Mouse (Mus musculus): Measurements from ENCODE around the gene Rcan2.

Gene Rcan2

DNA sequence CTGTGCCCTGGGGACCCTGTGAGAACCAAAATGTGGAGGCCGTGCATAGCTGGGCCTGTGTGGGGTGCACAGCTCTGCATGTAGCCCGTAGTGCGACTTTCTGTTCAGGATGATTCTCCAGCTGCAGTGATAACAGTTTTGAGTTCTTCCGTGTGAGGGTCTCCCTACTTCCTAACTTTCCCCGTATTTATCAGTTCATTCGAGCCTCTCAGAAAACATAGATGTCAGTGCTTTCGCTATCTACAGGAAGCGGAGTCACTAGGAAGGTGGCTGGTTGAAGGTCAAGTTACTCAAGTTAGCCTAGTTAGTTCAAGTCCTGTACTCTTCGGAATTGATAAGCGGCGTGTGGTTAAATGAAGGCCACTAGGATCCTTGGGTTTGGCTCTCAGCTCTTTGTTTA is 130.6 kb downstream of the Rcan2 start:
- no peak for DNase-seq

GRCm38 (mm10) chr17:43934056-43934455 is 132.9 kb downstream of the Rcan2 start:
- DNase-seq = no peak

DNA sequence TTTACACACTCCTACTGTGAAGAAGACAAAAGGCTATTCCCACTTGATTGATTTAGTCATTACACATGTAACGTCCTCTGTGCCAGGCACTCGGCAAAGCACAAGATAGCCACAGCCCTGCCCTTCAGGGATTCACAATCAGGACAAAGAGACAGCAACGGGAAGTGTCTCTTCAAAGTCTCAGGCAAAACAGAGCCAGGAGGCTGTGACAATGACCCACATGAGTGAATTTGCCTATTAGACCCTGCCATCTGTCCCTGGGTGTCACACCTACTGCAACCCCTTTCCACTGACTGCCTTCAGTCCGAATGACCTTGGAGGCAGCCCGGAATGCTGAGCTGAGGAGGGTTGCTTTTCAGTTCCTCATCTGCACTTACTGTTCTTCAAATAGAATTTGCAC is 151.1 kb downstream of the Rcan2 start:
- no peak for DNase-seq

DNA sequence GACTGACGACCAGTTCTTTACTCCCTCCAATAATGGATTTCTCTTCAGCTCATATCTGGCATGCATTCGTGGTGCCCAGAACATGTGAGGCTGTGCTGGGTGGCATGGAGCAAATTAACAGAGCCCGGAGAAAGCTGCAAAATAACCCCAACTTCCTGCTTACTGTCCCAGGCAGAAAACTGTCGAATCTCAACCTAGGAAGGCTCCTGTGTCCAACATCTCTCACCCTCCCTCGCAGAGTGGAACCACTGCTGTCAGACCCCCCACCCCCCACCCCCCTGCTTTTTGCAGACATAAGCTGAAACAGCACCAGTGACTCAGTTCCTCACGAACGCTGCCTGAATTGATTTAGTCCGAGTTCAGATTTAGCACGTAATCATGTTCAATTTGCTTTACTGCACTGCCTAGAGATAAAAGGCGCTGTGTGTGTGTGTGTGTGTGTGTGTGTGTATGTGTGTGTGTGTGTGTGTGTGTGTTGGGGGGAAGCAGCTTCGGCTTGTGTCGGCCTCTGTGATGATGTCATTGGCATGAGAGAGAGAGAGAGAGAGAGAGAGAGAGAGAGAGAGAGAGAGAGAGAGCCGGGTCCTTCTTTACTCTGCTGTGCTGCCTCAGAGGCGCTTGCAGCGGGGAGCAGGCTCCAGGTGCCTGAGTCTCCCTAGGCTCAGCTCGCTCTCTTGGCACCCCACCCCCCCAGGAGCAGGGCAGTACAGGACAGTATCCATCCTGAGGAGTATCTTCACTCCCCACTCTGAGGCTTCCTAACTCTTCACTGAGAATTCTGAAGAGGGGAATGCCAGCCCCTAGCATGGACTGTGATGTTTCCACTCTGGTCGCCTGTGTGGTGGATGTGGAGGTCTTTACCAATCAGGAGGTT is 151.7 kb downstream of the Rcan2 start:
- DNase-seq = no peak

- no peak for DNase-seq
These were observed 152.4 kb downstream of the Rcan2 start for GRCm38 (mm10) chr17:43953535-43953918.

DNA sequence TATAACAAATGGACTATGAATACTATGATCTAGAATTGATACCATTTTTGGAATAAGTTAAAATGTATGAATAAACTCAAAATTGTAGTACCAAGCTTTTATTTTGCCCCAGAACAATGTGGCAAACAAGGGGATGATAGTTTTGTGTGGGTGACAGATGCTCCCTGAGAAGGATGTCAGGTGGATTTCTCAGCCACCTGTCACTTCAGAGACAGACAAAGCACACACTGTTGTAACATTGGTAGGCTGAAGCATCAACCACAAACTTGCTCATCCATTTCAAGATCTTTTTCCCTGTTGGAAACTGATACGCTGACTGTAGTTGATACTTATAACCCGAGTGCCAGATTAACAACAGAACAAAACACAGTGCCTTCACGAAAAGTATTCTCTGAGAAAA is 158.6 kb downstream of the Rcan2 start:
- no peak for DNase-seq

DNA sequence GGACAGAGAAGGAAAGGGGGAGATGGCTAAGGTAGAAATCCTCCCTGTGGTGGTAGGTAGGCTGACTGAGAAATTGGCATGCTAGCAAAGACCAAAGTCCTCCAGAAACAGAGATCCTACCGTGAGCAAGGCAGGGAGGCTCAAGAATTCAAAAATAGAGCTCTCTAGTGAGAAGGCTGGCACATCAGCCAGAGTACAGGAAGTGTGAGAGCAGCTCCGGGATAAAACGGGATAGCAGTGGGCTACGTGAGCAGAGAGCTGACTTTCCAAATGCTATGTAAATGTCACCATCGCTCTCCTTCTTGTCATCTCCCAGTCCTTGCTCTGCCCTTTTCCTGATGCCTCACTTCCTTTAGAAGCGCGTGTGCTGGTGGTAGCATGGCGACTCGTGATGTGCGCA is 168.8 kb downstream of the Rcan2 start:
- no peak for DNase-seq

- no peak for DNase-seq
These were observed 176.4 kb downstream of the Rcan2 start for GRCm38 (mm10) chr17:43977572-43977971.

DNA sequence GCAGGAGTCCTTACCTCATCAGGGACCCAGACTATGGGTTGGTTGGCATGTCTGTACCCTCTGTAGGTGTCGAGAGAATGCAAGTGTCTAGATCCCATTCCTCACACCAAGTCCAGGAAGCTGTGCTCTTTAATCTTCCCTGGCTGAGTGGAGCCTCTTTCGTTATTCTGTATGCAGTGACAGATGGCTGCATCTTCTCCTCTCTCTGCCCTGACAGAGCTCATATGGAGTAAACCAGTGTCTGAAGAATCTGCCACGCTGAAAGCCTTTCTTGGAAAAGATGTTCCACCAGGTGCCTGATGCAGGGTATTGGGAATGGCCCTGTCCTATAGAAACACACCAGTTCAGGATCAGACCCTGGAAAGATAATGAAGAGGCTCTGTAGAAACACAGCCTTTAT is 178.8 kb downstream of the Rcan2 start:
- no peak for DNase-seq

DNA sequence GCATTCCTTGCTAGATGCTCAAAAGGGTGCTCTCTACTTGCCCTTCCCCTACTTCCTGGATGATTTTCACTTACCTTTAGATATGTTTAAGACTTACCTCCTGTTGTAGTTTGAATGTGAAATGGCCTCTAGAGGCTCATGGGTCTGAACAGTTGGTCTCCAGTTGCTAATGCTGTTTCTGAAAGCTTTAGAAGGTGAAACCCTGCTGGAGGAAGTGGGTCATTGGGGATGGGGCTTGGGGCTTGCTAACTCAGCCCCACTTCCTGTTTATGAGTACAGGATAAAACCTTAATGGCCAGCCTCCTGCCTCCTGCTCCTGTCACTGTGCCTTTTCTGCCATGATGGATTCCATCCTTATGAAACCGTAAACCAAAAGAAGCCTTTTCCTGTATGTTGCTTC is 181.4 kb downstream of the Rcan2 start:
- DNase-seq = no peak

DNA sequence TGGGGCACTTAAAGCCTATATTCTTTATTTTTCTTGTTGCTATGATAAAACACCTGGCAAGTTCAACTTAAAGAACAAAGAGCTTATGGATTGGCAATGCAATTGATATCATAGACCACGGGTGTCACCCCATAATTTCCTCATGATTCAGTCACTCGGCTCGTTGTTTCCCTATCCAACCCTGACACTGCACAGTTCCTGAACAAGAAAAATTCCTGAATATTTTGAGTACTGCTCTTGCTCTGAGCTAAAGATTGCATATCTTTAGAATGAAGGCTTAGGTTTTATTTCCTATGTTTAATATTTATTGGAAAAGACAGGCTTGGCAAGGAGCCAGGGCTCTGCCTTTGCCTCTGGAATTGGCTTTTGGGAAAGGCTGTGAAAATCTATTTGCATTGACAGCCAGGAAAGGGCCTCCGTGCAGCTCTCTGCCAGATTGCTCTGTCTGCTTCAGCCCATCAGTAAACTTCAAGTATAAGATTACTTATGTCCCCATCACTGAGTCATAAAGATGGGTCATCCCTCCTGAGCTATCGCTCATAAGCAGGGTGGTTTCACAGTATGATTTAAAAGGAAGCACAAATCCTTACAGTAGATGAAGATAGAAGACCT is 188.3 kb downstream of the Rcan2 start:
- DNase-seq = no peak

GRCm38 (mm10) chr17:43990957-43991383 is 189.8 kb downstream of the Rcan2 start:
- DNase-seq = no peak

GRCm38 (mm10) chr17:43994080-43994479 is 192.9 kb downstream of the Rcan2 start:
- DNase-seq = no peak

DNA sequence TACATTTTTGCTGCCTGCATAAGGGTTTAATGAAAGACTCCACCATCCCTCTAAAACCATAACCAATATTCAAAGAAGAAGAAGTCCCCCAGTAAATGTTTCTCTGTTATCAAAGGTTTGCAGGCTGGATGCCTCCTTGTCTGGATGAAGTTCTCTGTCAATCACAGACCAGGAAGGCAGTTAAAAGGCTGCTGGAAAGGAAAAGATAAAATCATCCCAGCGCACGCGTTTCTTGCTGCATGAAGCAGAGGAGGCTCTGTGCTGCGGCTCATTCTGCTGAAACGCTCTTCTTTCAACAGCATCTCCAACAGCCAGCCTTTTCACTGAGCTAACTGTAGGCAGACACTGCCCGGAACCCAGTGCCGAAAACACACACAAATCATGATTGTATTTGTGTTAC is 196.4 kb downstream of the Rcan2 start:
- DNase-seq = no peak

DNA sequence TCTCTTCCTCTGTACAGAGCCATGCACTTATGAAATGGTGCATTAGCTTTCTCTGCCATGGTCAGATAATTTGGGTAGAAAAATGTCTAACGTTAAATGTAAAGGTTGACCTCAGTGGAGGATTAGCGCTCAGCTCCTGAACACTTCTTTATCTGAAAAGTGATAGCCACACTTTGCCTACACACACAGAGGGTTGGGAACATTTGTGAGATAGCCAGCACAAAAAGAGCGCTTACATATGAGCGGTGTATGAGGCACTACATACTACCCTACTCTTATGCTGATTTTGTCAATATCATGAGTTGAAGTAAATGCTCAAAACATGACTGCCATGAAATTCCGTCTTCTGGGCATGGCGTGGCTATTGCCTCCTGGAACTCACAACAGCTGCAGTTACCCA is 196.9 kb downstream of the Rcan2 start:
- no peak for DNase-seq

DNA sequence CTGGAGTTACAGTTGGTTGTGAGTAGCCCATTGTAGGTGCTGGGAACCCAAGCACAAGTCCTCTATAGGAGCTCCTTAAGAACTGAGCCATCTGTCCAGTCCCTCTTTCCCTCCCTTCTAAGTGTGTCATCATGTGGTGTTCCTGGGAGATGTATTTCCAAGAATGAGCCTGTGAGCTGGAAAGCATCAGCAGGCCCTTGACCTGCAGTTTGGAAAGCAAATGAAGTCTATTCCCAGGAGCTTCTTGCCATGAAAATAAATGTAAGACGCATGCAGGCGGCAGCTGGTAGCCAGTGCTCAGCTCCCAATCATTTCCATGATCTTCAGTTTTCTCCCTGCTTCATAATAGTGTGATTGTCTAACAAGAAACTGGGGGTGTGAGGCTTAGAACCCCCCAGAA is 203.2 kb downstream of the Rcan2 start:
- DNase-seq = no peak

- DNase-seq = no peak
These were observed 206.3 kb downstream of the Rcan2 start for GRCm38 (mm10) chr17:44007411-44007810.

DNA sequence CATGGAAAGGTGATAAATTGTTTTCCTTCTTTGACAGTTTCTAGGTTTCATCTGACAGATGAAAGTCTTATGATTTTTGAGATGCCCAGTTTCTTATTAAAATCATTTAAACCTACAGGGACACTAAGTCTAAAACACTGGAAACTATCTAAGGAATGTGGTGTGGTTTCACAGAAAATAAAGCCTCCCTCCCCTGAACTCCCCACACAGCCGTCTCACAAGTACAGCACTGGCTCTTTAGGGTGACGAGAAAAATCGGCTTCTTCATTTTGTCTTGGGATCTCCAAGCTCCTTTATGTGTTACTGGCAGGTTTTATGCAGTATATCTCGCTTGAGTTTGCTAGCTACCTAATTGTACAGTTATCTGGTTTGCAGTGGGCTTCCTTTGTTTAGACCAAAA is 210.8 kb downstream of the Rcan2 start:
- DNase-seq = no peak

DNA sequence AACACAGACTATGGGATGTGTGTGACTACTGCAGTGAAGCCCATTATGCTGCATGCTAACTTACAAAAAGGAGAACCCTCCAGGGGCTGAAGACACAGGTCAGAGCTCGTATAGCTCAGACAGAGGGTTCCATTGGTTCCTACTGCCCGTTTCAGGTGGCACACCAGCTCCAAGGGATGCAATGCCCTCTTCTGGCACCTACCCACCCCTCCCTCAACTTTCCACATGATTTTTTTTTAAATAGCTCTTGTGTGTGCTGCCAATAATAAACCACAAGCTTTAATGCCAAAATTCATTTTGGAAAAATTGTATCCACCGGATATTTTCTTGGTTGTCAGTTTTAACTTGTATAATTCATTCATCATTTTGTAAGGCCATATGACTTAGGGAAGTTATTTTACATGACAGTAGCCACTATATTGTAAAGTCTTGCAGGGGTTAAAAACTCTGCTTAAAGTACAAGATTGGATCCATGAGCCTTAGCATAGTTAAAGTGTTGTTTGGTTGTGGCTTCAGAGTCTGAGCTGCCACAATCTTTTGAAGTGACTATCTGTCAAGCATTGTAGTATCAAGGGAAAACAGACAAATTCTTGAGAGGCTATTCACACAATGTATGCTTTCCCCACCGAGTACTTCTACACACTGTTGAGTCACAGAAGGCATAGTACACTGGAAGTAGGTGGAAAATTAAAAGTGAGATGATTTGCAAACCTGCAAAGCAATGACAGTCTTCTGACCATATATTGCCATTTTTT is 212.8 kb downstream of the Rcan2 start:
- DNase-seq = no peak

DNA sequence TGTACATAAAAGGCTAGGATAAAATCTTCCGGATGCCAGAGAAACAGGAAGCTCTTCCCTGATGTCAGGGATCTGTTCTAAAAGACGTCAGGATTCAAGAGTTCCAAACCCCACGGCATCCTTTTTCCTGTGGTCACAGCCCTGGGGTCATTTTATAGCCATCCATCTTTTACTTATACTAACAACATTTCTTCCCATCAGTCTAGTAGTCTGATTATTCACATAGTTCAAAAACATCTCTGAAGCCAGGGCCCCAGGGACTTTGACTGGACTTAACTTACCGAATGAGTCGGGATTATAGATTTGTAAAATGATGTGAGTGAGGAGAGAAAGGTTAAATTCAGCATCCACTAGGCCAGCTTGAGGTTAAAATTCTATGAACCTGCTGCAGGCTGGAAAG is 215.2 kb downstream of the Rcan2 start:
- DNase-seq = no peak

DNA sequence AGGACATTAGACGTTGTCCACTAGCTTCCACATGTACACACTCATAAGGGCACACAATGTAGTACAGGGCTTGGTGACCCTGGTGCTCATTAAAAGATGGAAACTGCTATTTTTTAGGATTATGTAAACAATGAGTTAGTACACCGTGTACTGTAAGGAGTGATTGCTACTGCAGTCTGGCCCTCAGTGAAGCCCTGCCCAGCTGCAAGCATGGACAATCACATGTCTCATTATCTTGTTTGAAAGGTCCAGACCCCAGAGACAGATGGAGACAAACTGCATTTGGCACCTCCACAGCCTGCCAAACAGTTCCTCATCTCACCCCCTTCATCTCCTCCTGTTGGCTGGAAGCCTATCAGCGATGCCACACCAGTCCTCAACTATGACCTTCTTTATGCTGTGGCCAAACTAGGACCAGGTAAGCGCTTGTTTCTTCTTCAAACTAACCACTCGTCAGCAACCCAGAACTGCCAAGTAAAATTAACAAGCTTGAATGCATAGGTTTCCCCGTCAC is 219.6 kb downstream of the Rcan2 start:
- no peak for DNase-seq

- no peak for DNase-seq
These were observed 222.7 kb downstream of the Rcan2 start for GRCm38 (mm10) chr17:44023842-44024241.

DNA sequence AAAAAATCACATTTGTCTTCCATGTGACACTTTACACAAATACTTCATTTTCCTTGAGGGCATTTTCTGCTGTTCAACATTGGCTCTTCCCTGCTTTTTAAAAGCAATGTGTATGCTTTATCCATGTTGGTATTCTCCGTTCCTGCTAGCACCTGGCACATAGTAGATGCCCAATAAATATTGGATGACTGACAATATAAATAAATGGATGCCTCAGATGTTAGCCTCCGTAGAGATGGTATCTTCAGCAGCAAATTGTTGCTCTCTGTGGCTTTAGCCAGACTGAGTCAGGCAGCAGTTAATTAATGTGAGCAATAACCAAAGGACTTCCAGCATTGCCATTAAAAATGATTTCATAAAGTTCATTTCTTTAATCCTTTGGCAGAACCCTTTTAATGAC is 223.9 kb downstream of the Rcan2 start:
- no peak for DNase-seq

GRCm38 (mm10) chr17:44025935-44026334 is 224.8 kb downstream of the Rcan2 start:
- DNase-seq = no peak

Data from kidney, postnatal 36 days (tissue).